Mouse (Mus musculus): ENCODE data around the gene Lrrc23.

GRCm38 (mm10) chr6:124750405-124750804 lies 29.1 kb downstream of the Lrrc23 start:
- TF ChIP-seq CTCF (IDR thresholded peaks at IDR 0.05; ENCODE audit: borderline replicate concordance, insufficient read depth, low read length): no peak
- TF ChIP-seq POLR2A (IDR thresholded peaks at IDR 0.05; ENCODE audit: low read depth, low read length): no peak

All from embryonic fibroblast, embryonic 13.5 days (primary cell).